Mouse (Mus musculus): ENCODE data around the gene Chmp2a. TPM values are rescaled to one million over a fixed set of nuclear protein-coding genes. Genes with fewer than 3 reads are reported as not detected.

Gene Chmp2a
- total RNA-seq, 2 experiments from 2014 or later = 132 to 164 TPM

DNA sequence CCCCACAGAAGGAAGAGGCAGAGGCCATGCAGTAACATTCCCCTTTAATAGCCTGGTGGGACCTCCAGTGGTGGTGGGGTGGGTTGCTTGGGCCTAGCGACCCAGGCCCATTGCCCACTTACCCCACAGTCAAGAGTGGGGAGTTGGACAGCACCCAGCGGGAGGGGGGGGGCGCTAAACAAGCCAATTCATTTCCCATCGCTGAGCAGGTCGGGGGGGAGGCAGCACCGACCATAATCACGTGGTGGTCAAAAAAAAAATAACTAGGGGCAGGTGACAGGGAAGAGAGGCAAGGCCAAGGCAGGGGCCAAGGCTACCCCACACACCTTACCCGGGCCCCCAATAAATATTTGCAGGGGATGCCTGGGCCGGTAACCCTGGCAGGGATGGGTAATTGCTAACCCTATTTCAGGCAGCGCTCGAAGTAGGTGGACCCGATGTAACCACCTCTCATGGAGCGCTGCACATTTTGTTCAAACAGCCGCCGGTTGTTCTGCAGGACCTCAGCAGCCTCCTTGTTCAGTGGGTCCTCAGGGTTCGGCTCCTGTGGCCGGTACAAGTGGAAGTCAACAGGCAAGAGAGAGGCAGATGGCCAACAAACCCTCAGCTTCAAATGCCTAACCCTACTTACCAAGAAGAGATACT, 726 bp upstream of the Chmp2a start:
- DNase-seq = no peak

DNA sequence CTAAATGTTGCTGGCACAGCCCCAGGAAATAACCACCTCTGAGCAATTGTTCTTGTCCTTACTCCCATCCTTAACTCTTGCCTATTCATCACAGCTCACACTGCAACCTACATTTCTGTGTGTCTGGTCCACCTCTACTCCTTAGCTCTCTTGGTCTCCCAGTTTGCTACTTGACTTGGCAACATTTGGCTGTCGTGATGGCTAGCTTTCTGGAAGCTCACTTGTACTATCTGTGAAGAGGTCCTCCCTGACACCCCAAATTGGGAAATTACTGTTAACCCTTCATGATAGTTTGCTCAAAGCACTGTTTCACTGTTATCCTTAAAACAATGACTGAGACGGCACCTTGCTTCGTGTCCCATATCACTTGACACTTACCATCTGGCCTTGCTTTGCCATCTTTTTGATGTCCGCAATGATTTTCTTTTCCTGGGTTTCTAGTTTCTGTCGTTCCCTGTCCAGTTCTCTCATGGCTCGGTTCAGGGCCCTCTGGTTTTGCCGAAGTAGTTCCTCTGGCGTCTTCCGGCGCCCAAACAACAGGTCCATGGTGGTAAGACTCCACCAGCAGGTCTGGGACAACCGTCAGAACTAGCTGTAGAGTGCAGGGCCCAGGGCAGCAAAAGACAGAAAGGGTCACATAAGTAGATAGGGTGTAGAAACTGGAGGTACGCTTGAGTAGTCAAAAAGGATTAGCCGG, 1.0 kb downstream of the Chmp2a start:
- no peak for DNase-seq

DNA sequence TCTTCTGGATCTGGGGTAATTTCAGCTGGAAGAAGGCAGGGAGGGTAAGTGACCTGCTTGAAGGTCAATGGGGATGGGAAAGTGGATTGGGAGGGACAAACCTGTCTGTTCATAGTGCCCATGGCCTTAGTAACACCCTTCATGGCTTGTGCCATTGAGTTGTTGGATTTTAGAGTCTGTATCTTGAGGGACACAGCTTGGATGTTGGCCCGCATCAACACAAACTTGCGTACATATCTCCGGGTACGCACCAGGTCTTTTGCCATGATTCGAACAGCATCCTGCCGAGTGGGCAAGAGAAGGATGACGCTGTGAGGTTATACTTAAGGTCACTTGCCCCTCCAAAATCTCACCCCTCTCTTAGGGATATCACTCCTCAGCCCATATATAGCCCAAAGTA, 2.1 kb downstream of the Chmp2a start:
- DNase-seq = no peak

DNA sequence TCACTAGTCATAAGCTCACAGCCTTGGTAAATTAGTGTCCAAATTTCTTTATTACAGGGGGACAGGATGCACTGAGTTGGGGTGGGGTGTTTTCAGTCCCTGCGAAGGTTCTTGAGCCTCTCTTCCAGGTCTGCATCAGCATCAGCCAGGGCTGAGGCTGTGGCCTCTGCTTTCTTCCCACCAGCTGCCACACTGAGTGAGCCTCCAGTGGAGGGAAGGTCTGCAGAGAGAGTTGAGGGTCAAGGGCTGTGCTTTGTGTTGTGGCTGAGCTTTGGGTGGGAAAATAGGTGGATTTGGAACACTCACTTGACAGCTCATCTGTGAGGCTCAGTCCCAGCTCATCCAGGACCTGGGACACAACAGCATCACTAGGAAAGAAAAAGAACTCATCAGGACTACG, 2.6 kb downstream of the Chmp2a start:
- no peak for DNase-seq

DNA sequence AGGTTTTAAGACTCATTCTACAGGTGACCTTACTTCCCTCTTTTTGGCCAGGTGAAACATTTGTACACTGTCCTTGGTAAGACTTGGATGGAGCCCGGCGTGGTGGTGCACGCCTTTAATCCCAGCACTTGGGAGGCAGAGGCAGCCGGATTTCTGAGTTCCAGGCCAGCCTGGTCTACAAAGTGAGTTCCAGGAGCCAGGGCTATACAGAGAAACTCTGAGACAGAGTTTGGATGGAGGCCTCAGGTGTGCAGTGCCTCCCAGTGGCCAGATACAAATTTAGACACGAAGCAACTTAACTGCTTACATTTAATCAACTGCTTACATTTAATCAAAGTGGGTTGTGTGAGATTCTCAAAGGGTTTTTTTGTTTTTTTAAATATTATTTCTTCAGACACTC, 3.5 kb downstream of the Chmp2a start:
- DNase-seq = no peak

DNA sequence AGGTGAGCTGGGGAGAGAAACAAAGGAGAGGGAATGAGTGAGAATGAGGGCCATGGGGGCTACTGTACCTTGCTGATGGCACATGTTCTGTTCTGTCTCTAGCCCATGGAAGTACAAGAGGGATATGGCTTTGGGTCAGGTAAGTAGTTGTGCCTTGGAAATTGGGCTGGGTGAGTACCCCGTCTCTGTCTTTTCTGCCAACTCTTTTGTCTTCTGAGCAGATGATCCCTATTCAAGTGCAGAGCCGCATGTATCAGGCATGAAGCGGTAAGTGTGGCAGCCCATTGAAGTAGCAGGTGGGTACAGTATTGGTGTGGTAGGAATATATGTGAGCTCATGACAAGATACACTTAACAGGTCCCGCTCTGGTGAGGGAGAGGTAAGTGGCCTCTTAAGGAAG, 5.6 kb downstream of the Chmp2a start:
- DNase-seq = no peak

DNA sequence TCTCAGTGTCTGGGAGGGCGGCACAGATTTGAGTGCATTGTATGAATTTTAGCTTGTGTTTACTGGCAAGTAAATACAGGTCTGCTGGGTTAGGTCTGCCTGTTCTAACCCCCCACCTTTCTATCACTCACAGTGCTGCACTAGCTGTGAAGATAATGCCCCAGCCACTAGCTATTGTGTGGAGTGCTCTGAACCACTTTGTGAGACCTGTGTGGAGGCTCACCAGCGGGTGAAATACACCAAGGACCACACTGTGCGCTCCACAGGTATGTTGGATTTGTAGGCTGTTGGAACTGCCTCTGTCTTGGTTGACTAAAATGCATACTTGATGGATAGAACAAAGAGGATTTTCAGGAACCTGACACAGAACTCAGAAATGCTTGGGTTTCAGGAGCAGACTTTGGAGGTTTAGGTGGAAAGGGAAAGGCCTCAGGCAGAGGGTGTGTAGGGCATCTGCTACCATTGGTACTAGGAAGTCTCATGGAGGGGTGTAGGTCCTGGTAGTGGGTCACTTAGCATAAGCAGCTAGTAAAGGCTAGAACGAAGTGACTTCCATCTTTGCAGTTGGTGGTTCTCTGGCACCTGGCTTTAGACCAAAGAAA, 9.0 kb downstream of the Chmp2a start:
- DNase-seq = no peak

DNA sequence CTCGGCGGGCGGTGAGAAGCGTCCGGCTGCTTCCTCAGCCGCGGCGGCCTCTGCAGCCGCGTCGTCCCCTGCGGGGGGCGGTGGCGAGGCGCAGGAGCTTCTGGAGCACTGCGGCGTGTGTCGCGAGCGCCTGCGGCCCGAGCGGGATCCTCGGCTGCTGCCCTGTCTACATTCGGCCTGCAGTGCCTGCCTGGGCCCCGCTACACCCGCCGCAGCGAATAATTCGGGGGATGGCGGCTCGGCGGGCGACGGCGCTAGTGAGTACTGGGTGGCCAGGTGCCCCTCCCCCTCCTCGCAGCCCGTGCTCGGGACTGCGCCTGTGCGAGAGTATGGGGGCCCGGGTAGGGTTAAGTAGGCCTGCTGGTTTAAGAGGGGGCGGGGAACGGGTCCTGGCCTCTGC, 9.8 kb downstream of the Chmp2a start:
- DNase-seq = peak; percentile 56 to 66

DNA sequence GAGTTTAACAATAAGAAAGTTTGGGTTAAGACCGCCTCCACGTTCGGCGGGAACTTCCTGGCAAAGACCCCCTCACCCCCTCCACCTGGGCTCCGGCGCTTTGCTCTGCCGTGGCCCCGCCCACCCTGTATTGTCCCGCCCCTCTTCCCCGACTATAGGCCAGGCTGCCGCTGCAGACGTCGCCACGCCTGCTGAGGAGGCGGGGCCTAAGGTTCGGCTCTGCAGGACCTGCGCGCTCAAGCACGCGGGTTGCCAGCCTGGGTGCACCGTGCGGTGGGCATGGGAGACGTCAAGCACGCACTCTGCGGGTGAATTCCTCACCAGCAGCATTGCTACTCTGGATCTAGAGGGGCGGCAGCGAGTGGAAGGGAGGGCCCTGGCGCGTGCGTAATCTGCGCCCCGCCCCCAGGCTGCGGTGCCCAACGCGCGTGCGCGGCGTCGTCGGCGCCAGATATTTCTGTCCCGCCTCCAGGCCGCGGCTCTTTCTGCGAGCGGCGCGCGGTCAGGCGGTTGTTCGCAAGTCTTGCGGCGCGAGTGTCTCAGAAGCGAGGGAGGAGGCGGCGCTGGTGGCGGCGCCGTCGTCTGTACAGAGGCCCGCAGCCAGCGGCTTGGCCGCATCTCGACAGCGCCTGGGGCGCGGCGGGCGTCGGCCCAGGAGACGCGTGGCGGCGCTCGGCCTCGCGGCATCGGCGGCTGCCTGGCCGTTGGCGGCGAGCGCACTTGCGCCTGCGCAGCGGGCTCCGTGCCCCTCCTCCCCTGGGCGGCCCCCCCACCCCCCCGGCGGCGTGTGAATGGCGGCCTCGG, 10.5 kb downstream of the Chmp2a start:
- DNase-seq = peak; percentile 94 to 96

DNA sequence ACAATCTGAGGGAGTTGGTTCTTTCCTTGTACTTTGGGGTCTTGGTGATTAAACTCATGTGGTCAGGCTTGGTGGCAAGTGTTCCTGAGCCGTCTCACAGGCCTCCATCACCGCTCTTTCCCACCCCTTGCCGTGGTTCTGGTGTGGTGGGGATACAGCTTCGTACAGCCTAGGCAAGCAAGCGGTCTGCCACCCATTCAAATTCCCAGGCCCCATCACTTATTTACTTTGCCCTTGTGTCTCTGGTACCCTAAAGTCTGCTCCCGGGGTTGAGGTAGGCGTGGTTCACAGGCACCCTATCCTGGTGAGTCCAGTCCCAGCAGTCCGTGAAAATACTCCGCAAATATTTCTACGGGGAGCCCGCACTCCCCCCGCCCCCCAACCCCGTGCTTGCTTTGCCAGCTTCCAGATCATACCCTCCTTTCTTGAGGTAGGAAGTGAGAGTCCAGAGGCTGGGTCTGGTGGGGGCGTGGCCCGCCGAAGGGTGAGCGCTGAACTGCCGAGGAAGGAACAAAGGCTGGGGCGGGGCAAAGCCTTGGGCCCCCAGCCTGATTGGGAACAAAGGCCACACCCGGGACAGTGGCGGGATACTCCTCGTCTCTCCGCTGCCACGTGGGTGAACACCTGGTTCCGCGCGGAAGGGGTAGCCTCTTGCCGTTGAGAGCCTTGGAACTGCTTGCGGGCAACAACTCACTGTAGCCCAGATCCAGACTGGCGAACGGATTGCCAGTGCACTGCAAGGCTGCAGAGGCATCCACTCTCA, 11.7 kb downstream of the Chmp2a start:
- DNase-seq = peak; percentile 63 to 84

DNA sequence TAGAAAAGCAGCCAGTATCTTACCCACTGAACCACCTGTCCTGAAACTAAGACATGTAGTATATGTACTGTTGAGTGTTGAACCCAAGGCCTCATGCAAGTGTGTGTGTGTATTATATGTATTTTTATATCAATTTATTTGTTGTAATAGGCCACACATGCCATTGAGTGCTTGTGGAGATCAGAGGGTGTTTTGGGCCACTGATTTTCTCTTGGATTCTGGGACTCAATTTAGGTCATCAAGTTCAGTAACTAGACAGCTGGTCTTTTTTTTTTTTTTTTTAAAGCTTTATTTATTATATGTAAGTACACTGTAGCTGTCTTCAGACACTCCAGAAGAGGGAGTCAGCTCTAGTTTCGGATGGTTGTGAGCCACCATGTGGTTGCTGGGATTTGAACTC, 19.4 kb downstream of the Chmp2a start:
- no peak for DNase-seq

DNA sequence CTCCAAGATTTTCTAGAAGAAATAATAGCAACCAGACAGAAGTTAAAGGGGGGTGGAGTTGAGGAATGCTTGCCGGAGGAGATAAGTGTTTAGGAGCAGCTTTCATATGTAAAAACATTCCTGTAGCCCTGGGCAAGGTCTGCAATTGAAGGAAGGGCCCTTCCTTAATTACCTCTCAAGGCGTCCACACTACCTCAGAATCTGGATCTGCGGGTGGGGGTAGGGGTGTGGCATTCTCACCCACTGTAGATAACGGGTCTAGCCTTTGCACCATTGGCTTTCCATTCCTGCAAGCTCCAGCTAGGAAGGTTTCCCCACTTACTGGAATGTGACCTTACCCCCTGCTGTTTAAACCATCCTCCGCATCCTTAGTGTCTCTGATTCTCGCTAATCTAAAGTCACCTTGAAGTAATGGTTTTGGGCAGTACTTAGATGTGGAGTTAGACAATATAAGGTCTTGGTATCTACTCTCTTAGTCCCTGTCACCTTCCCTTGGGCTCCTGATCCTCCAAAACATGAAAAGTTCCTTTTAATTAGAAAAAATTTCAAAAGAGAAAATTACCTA, 20.2 kb downstream of the Chmp2a start:
- no peak for DNase-seq

DNA sequence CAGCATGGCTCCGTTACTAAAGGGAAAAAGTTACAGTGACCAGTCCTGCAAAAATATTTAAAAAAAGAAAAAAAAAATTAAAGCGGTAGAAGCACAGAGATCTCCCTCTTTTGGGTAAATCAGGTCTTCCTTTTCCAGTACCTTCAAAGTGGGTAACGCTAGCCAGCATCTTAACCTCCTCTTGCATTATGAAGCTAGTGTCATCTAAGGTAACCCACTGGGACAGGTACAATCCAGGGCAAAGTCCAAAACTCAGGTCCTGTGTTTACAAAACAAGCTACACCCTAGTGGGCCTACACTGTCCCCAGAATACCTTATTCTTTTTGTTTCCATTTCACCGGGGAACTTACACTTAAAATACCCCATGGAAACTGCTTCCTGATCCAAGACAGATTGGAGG, 20.9 kb downstream of the Chmp2a start:
- DNase-seq = no peak

DNA sequence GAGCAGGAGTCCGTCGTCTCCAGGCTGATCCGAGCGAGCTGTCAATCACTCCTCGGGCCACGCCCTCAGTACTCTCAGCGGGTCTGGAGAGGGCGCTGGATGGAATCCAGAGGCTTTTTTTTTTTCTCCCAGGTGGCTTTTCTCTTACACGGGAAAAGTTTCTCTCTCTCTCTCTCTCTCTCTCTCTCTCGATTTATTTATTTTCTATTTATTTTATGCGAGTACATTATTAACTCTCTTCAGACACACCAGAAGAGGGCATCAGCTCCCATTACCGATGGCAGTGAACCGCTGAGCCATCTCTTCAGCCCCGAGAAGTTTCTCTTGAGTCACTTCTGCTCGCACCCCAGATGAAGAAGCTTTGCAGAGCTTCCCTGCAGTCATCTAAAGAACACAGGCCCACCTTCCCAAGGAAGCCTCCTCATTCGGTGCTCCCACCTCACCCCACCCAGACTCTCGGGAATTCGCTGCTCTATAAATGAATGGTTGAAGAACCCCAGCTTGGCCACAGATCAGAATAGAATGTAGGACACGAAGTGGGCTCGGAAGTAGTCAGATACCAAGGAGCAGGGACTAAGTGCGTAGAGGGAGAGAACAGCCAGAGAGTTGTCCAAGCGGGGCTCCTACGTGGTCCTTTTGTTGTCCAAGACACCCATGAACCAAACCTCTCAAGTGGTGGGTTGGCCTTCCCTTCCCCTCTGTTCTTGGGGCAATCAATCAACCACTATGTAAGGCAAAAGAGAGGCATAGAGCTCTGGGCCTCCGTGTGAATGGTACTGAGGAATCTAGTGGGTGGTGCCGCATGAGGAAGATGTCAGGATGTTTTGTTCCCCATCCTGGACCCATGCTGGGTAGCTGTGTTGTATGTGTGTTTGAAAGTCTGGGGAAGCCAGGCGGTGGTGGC, 24.4 kb downstream of the Chmp2a start, which contains the start of gene Zbtb45:
Zbtb45 (minus strand) TSS at position 30 of the 904 bp plus-strand sequence.
- no peak for DNase-seq

DNA sequence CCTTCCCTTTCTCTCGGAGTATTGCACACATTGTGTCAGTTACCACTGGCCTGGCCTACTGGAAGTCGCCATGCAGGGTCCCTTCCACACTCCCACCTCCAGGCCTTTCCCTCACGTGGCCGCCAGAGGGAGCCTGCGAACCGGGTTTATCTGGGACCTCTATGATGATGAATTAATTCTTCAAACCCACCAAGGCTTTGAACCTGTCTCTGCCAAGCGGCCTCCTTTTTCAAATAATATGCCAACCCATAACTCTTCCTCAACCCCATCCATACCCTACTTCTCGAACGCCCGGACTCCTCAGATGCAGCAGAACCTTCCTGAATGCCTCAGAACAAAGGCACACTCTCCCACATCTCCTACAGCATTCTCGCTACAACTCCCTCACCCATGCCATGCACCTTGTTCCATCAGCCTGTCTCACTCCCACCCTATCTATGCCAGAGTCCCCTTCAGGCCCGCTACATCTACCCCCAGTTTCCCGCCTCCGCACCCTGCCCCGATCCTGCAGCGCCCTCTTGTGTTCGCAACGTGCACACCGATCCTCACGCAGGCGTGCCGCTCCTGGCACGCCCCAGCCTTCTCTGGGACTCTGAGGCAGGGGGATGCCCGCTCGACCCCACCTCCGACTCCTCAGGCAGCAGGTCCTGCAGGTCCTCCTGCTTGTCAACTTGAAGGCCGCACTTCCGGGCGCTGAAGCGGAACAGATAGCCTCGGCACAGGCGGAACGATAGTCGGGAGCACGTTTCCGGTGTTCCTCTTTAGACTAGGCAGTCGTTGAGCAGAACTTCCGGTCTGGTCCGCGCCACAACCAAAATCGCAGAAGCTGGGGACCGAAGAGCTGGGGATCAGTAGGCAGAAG, 25.2 kb downstream of the Chmp2a start:
- DNase-seq = peak; percentile 94 to 96

DNA sequence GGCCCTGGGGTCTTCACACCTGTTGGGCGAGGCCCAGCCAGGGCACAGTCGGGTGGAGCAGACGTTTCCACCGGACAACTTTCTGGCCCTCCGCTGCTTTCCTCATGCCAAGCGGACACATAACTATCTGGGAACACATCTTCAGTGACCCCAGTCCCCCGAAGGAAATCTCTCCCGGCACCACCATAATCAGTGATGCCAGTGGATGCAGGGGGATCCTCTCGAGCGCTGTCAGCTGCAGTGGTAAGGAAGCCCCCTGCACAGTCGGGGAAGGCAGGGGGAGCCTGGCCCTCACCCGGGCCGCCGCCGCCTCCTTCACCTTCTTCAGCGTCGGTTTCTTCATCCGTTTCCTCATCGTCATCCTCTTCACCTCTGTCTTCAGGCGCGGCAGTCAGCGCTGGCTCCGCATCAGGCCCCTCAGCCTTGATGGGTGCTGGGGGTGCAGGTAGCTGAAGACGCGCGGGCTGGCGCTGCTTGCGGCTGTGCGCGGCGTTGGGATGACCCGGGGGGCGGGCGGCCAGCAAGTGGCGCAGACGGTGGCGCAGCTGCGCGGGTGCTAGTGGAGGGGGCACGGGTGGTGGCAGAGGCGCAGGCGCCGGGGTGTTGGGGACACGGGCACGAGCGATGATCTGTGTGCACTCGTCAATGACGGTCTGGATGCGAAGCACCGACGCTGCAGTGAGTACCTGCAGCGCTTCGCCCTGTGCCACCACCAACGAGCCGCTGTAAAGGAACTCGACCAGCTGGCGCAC, 27.1 kb downstream of the Chmp2a start:
- DNase-seq = no peak

DNA sequence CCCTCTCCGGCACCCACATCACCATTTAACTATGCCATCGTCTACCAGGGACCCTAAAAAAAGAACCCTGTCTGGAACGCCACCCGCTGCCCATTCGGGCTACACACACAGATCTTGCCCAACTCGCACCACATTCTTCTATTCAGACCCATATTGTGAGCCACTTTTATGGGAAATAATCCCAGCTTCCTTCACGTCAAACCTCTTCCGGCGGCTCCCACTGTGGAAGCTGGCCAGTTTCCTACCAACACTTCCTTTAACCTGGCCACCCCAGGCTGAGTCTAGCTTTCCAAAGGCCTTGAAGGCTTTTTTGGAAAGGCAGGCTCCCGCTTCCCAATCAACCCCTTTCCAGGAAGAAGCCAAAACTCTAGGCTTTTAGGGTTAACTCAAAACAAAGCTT, 28.1 kb downstream of the Chmp2a start:
- no peak for DNase-seq

DNA sequence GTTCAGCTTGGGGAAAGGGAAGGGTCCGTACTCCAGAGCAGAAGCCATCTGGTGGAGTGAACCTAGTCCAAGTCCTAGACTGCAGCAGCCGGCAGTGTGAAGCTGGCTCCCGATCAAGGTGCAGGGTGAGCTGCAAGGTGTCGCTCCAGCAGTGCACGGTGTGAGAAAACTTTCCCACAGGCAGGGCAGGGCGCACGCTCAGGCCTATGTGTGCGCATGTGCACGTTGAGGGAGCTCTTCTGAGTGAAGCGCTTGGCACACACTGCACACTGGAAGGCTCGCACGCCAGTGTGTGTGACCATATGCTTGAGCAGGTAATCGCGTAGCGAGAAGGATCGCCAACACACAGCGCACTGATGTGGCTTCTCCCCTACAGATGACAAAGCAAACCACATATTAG, 28.6 kb downstream of the Chmp2a start:
- DNase-seq = no peak

DNA sequence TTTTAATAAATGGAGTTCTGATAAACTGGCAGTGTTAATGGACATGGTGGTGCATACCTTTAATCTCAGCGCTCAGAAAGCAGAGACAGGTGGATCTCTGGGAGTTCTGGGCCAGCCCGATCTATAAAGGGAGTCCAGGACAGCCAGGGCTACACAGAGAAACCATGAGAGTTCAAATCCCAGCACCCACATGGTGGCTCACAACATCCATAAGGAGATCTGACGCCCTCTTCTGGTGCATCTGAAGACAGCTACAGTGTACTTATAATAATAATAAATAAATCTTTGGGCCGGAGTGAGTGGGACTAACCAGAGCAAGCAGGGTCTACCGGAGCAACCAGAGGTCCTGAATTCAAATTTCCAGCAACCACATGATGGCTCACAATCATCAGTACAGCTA, 31.2 kb downstream of the Chmp2a start:
- no peak for DNase-seq
